Mouse (Mus musculus) limb, embryonic 15.5 days (tissue): ENCODE data around the gene Kcnn3. TPM values are rescaled to one million over a fixed set of nuclear protein-coding genes. Genes with fewer than 3 reads are reported as not detected.
A peak's percentile ranks its signal among the peaks of the same experiment; 100 is the strongest.

ENCODE experiments used
- ATAC-seq: fragments of 200-750 bp; cut with Nextera tagmentation; 2 replicates; pipeline ENCODE4 v1.8.0; 2017; ENCODE audit warnings: low read depth, moderate TSS enrichment; ENCODE audit not compliant: insufficient number of reproducible peaks, low FRiP score, low TSS enrichment
- H3K27ac ChIP-seq: fragments of 300-500 bp; sonication (generic); 2 replicates; pipeline ENCODE4 v1.5.1; 2015; ENCODE audit warnings: moderate library complexity, mild to moderate bottlenecking, inconsistent platforms
- H3K27me3 ChIP-seq: fragments of 300-500 bp; sonication (generic); 2 replicates; pipeline ENCODE4 v1.6.1; 2015; ENCODE audit warnings: inconsistent platforms
- H3K36me3 ChIP-seq: fragments of 300-500 bp; sonication (generic); 2 replicates; pipeline ENCODE4 v1.6.1; 2015; ENCODE audit warnings: inconsistent platforms
- H3K4me1 ChIP-seq: fragments of 300-500 bp; sonication (generic); 2 replicates; pipeline ENCODE4 v1.6.1; 2015; ENCODE audit warnings: inconsistent platforms
- H3K4me2 ChIP-seq: fragments of 300-500 bp; sonication (generic); 2 replicates; pipeline ENCODE4 v1.6.1; 2015; ENCODE audit warnings: mild to moderate bottlenecking, inconsistent platforms
- H3K4me3 ChIP-seq: fragments of 300-500 bp; sonication (generic); 2 replicates; pipeline ENCODE4 v1.5.1; 2015; ENCODE audit warnings: mild to moderate bottlenecking, inconsistent platforms
- H3K9ac ChIP-seq: fragments of 300-500 bp; sonication (generic); 2 replicates; pipeline ENCODE4 v1.6.1; 2015; ENCODE audit warnings: inconsistent platforms
- H3K9me3 ChIP-seq: fragments of 300-500 bp; sonication (generic); 2 replicates; pipeline ENCODE4 v1.6.1; 2016; ENCODE audit warnings: inconsistent platforms
- WGBS: fragments of 180-500 bp; shearing (Covaris S2); methylation state at CpG from one replicate; pipeline ENCODE4 v1.1.7; 2015; 5-methylcytosine and 5-hydroxymethylcytosine counted together
- polyA plus RNA-seq: library from polyadenylated mRNA; unstranded; fragments of >200 nt; fragmentation: Nextera tagmentation; extraction: Ambion mirVana; gene quantifications from 2 replicates; pipeline ENCODE4 v1.2.1, GENCODE M21; 2015

Kcnn3 gene
- polyA plus RNA-seq, 1 experiment from 2014 or later: 4.7 TPM

DNA sequence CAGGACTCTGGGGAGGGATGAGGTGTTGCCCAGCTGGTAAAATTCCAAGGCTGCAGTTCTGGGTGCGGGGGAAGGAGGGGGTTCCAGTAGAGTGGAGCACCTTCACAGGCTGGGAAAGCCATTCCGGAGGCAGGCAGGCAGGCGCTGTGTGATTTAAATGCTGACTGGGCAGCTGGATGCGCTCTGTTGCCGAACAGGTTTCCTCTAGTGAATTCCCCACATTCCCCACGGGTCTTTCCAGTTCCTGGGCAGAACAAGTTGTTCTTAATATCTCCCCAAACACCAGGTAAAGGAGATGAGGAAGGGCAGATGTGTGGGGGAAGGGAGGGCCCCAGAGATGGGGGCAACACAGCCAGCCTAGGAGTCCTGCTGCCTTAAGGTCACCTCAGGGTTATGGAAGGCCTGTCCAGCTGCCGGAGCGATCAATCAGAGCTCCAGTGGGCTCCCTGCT, 27.2 kb upstream of the Kcnn3 start:
- no peak for ATAC-seq
- Histone ChIP-seq H3K4me2 (no peak overlapping the region), H3K4me3 (no peak overlapping the region), H3K4me1 (peaks cover 10% of the 10 kb centered on the region), H3K36me3 (no peaks in the 10 kb centered on the region), H3K9me3 (no peaks in the 10 kb centered on the region), H3K27ac (no peak overlapping the region), H3K9ac (no peak overlapping the region), H3K27me3 (no peaks in the 10 kb centered on the region)
- 25% methylated on average over 8 of the region's 8 CpGs for WGBS

DNA sequence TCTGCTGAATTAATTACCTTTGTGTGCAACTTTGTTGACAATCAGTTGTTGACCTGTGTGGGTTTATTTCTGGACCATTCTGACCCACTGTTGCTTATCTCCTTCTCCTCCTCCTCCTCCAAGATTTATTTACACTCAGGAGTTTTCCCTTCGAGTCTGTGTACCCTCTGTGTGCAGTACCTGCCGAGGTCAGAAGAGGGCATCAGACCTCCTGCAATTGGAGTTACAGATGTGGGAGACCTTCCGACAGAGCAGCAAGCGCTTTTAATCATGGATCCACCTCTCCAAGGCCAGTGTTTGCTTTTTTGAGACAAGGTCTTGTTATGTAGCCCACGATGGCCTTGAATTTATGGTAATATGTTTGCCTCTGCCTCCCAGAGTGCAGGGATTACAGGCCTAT, 25.3 kb upstream of the Kcnn3 start:
- Histone ChIP-seq H3K4me1 (peaks cover 10% of the 10 kb centered on the region), H3K27me3 (no peaks in the 10 kb centered on the region), H3K36me3 (no peaks in the 10 kb centered on the region), H3K4me3 (no peak overlapping the region), H3K9ac (no peak overlapping the region), H3K4me2 (no peak overlapping the region), H3K9me3 (no peaks in the 10 kb centered on the region), H3K27ac (no peak overlapping the region)
- 85% methylated on average over 5 of the region's 5 CpGs for WGBS
- ATAC-seq: no peak

DNA sequence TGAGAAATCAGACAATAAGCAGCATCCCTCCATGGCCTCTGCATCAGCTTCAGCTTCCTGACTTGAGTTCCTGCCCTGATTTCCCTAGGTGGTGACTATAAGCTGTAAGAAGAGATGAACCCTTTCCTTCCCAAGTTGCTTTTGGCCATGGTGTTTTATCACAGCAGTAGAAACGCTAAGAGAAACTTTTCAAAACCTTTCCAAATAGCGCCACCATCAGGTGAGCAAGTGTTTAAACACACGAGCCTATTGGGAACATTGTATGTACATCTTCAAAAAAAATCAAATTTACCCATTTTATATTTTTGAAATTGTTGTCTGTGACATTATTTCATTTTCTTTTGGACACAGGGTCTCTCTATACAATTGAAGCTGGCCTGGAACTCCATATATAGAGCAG, 23.6 kb upstream of the Kcnn3 start:
- H3K36me3 ChIP-seq: no peaks in the 10 kb centered on the region
- no peak overlapping the region for H3K9ac ChIP-seq
- WGBS: 62% methylated on average over 3 of the region's 3 CpGs
- H3K4me2 ChIP-seq: no peak overlapping the region
- ATAC-seq: no peak
- no peaks in the 10 kb centered on the region for H3K27me3 ChIP-seq
- no peaks in the 10 kb centered on the region for H3K9me3 ChIP-seq
- peaks cover 10% of the 10 kb centered on the region for H3K4me1 ChIP-seq
- no peak overlapping the region for H3K4me3 ChIP-seq
- no peak overlapping the region for H3K27ac ChIP-seq

DNA sequence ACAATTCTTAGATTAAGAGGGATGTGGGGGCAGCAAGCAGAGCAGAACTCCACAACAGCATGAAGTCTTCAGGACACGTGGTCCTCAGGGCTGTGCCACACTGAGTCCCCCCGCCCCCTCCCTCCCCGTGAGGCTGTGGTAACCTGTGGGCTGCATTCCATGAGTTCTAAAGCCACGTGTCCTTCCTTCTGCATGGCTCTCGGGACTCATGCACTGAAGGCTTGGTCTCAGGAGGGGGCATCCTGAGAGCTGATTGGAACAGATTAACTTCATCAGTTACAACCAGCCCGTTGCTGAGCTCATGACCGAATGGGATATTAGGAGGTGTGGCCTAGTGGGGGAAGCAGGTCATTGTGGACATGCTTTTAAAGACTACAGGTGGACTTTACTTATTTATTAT, 20.3 kb upstream of the Kcnn3 start:
- Histone ChIP-seq H3K9ac (no peak overlapping the region), H3K4me1 (no peaks in the 10 kb centered on the region), H3K27me3 (no peaks in the 10 kb centered on the region), H3K9me3 (no peaks in the 10 kb centered on the region), H3K4me3 (no peak overlapping the region), H3K27ac (no peak overlapping the region), H3K36me3 (no peaks in the 10 kb centered on the region), H3K4me2 (no peak overlapping the region)
- 33% methylated on average over 7 of the region's 7 CpGs for WGBS
- no peak for ATAC-seq

DNA sequence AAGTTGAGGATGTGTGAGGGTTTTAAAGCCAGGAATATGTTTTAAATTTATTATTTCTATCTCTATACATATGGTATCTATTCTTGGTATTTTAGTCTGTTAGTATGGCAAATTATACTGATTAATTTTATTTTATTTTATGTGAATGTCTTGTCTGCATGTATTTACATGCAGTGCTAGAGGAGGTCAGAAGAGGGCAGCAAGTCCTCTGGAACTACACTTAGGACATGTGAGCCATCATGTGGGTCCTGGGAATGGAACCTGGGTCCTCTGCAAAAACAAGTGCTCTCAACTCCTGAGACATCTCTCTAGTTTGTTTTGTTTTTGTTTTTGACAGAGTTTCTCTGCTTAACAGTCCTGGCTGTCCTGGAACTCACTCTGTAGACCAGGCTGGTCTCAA, 18.5 kb upstream of the Kcnn3 start:
- Histone ChIP-seq H3K4me2 (no peak overlapping the region), H3K9ac (no peak overlapping the region), H3K9me3 (no peaks in the 10 kb centered on the region), H3K27ac (no peak overlapping the region), H3K4me1 (no peaks in the 10 kb centered on the region), H3K36me3 (no peaks in the 10 kb centered on the region), H3K27me3 (no peaks in the 10 kb centered on the region), H3K4me3 (no peak overlapping the region)
- no peak for ATAC-seq

DNA sequence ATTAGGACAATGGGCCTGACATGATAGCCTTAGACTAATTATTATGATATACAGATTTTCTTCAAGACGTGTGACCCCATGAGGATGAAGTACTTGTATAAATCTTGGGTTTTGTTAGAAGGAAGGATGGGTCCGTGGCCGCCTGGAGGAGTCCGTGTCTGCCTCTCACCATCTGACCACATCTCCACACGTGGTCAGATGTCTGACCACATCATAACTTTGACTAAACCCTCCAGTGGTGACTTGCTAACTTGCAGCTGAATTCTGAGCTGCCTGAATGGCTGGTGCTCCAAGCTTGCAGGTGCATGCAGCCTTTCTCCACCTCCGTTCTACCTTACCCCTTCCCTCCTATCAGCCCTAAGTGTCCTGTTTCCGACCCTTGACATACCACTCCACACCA, 17.4 kb upstream of the Kcnn3 start:
- Histone ChIP-seq H3K4me1 (peaks cover 2% of the 10 kb centered on the region; the same call in 1 of the 2 replicates), H3K4me3 (no peak overlapping the region), H3K9ac (no peak overlapping the region), H3K27me3 (no peaks in the 10 kb centered on the region), H3K27ac (no peak overlapping the region), H3K9me3 (no peaks in the 10 kb centered on the region), H3K36me3 (no peaks in the 10 kb centered on the region), H3K4me2 (no peak overlapping the region)
- ATAC-seq: no peak
- 80% methylated on average over 7 of the region's 7 CpGs for whole genome bisulfite sequencing

DNA sequence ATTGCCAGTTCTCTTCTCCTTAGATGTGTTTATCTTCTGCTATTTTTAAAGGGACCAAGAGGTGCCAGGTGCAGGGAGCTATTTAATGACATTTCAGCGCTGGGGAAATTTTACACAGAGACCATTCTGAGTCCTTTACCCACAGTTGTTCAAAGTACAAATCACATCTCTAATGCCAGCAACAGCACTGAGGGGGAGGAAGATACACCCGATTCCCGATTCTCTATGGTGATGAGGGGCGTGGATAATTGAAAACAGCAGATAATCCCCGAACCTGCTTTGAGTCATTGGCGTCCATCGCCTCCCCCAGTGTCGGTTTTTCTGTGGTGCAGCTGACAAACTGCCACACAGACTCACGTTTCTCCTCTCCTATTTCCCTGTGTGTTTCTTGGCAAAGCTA, 11.9 kb upstream of the Kcnn3 start:
- Histone ChIP-seq H3K4me2 (peak overlapping the region; percentile 8; the same call in 1 of the 2 replicates), H3K36me3 (no peaks in the 10 kb centered on the region), H3K9ac (no peak overlapping the region), H3K27ac (no peak overlapping the region), H3K9me3 (no peaks in the 10 kb centered on the region), H3K27me3 (peaks cover 7% of the 10 kb centered on the region; the same call in 1 of the 2 replicates), H3K4me1 (peaks cover 23% of the 10 kb centered on the region), H3K4me3 (no peak overlapping the region)
- WGBS: 16% methylated on average over 9 of the region's 9 CpGs
- ATAC-seq: no peak

DNA sequence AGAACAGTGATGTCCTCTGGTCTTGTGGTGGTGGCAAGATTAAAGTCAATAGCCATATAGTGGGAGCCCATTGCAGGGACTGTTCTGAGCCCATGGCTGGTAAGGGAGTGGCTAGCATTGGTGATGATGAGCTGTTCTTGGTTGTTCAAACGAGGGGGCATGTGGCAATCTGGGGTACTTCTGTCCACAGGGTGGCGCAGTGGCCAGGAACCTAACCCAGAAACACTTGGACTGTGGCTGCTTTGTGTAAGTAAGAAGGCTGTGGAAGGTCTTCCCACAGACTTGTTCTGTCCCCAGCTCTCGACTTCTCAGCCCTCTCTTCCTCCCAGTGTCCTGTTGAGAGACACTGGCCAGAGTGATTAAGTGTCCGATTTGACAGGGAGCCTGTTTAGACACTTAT, 9.0 kb upstream of the Kcnn3 start:
- H3K4me2 ChIP-seq: no peak overlapping the region
- no peak for ATAC-seq
- WGBS: 28% methylated on average over 4 of the region's 4 CpGs
- H3K27me3 ChIP-seq: peaks cover 7% of the 10 kb centered on the region; the same call in 1 of the 2 replicates
- no peak overlapping the region for H3K27ac ChIP-seq
- H3K36me3 ChIP-seq: no peaks in the 10 kb centered on the region
- no peak overlapping the region for H3K9ac ChIP-seq
- H3K4me3 ChIP-seq: no peak overlapping the region
- H3K9me3 ChIP-seq: no peaks in the 10 kb centered on the region
- peaks cover 23% of the 10 kb centered on the region for H3K4me1 ChIP-seq

DNA sequence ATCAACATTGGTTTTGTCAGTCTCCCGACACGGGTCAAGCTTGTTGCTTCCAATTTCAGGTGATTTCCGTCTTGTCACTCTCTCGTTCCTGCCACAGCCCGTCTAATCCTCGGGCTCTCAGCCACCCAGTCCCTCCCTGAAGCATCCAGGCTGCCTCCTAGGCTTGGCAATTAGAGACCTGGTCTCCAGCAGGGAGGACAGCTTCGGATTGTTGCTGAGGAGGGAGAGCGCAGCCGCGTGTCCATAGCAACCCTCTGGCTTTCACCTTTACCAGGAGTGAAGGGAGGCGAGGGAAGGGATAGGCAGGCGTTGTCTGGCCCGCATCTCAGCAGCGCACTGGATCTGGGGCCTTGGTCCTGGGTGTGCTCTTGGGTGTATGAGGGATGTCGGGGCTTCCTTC, 8.6 kb upstream of the Kcnn3 start:
- no peak overlapping the region for H3K4me2 ChIP-seq
- H3K9ac ChIP-seq: no peak overlapping the region
- H3K4me3 ChIP-seq: no peak overlapping the region

DNA sequence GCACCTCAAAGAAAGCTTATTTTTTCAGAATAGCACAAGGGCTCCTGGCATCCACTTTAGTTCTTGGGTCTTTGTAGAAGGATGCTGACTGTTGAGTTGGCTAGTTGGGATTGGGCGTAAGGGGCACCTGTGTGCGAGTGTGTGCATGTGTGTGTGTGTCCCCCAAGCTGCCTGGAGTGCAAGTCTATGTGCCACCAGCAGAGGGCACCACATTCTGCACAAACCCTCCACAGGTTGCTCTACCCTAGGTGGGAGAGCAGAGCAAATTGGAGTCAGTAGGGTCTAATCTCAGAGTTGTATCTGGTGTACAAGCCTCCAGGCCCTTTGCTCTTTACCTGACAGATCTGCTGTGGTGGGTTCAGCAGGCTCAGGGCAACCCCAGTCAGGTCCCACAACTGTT, 7.7 kb upstream of the Kcnn3 start:
- 92% methylated on average over 2 of the region's 2 CpGs for WGBS
- Histone ChIP-seq H3K9ac (no peak overlapping the region), H3K4me3 (no peak overlapping the region), H3K4me1 (peaks cover 23% of the 10 kb centered on the region), H3K27ac (no peak overlapping the region), H3K27me3 (peaks cover 7% of the 10 kb centered on the region; the same call in 1 of the 2 replicates), H3K9me3 (no peaks in the 10 kb centered on the region), H3K4me2 (no peak overlapping the region), H3K36me3 (no peaks in the 10 kb centered on the region)
- no peak for ATAC-seq

More for the DNA sequence above, 8.6 kb upstream of the Kcnn3 start:
- H3K36me3 ChIP-seq: no peaks in the 10 kb centered on the region
- H3K27me3 ChIP-seq: peaks cover 7% of the 10 kb centered on the region; the same call in 1 of the 2 replicates
- no peaks in the 10 kb centered on the region for H3K9me3 ChIP-seq
- H3K4me1 ChIP-seq: peaks cover 23% of the 10 kb centered on the region
- no peak for ATAC-seq
- H3K27ac ChIP-seq: no peak overlapping the region
- 31% methylated on average over 15 of the region's 15 CpGs for WGBS

DNA sequence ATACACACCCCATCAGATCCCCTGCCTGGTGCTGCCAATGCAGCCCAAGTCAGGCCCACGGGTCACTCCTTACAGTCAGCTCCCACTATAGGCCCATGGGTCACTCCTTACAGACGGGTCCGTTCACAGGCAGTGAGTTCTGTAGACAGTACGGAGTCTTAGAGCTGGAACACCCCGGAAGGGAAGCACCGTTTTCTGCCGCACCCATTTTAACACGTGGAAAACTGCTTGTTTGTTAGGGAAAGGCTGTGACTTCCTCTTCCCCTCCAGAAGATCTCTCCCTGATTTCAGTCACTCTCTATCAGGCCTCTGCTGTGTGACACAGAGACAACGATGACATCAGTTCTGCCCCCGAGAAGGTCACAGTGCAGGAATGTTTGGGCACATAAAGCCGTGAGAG, 4.5 kb upstream of the Kcnn3 start:
- H3K27me3 ChIP-seq: peaks cover 7% of the 10 kb centered on the region; the same call in 1 of the 2 replicates
- H3K4me1 ChIP-seq: peaks cover 13% of the 10 kb centered on the region
- no peak overlapping the region for H3K9ac ChIP-seq
- WGBS: 63% methylated on average over 11 of the region's 11 CpGs
- no peak overlapping the region for H3K4me3 ChIP-seq
- no peak for ATAC-seq
- no peak overlapping the region for H3K4me2 ChIP-seq
- H3K27ac ChIP-seq: no peak overlapping the region
- no peaks in the 10 kb centered on the region for H3K9me3 ChIP-seq
- no peaks in the 10 kb centered on the region for H3K36me3 ChIP-seq

DNA sequence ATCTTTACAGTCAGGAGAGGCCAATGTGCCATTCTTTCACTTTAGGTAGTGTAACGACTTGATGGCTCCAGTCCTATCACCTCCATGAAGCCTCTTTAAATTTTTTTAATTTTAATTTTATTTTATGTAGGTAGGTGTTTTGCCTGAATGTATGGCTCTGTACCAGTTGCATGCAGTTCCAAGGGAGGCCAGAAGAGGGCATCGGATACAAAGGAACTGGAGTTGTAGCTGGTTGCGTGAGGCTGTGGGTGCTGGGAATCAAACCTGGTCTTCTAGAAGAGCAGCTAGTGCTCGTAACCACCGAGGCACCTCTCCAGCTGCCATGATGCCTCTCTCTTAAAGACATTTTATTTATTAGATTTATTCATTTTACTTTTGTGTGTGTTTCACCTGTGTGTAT, 3.6 kb upstream of the Kcnn3 start:
- no peaks in the 10 kb centered on the region for H3K36me3 ChIP-seq
- no peak for ATAC-seq
- no peak overlapping the region for H3K27ac ChIP-seq
- 86% methylated on average over 5 of the region's 5 CpGs for WGBS
- no peaks in the 10 kb centered on the region for H3K9me3 ChIP-seq
- H3K9ac ChIP-seq: no peak overlapping the region
- peaks cover 19% of the 10 kb centered on the region for H3K4me1 ChIP-seq
- peaks cover 10% of the 10 kb centered on the region; the same call in 1 of the 2 replicates for H3K27me3 ChIP-seq
- H3K4me2 ChIP-seq: no peak overlapping the region
- H3K4me3 ChIP-seq: no peak overlapping the region
